Mouse (Mus musculus): ENCODE results near the gene Pcnx3.
"Not testable (repeated sequence)": the region's sequence is repeated elsewhere in the genome, so short reads cannot be mapped to it uniquely, and the experiment has no call there.

The Pcnx3 gene

GRCm38 (mm10) chr19:5713255-5713654 is 24.5 kb upstream of the Pcnx3 start:
- DNase-seq (ENCODE audit: low read depth, low spot score), result no peak

- no peak for DNase-seq (ENCODE audit: low read depth, low spot score)
Observed at GRCm38 (mm10) chr19:5711907-5712460, 23.3 kb upstream of the Pcnx3 start.

GRCm38 (mm10) chr19:5711218-5711617 is 22.5 kb upstream of the Pcnx3 start:
- peak; percentile 65 for DNase-seq (ENCODE audit: low read depth, low spot score)

- no peak for DNase-seq (ENCODE audit: low read depth, low spot score)
Observed at GRCm38 (mm10) chr19:5710581-5710980, 21.9 kb upstream of the Pcnx3 start.

GRCm38 (mm10) chr19:5710068-5710467 is 21.4 kb upstream of the Pcnx3 start:
- no peak for DNase-seq (ENCODE audit: low read depth, low spot score)

- peak; percentile 86 for DNase-seq (ENCODE audit: low read depth, low spot score)
Observed at GRCm38 (mm10) chr19:5704801-5705571, 16.3 kb upstream of the Pcnx3 start.

GRCm38 (mm10) chr19:5704163-5704800 is 15.6 kb upstream of the Pcnx3 start, which contains the start of gene Kcnk7:
TSS of gene Kcnk7 (plus strand) at chr19:5704367.
- peak; percentile 90 for DNase-seq (ENCODE audit: low read depth, low spot score)

- DNase-seq (ENCODE audit: low read depth, low spot score), result no peak
Observed at GRCm38 (mm10) chr19:5695849-5696462, 7.2 kb upstream of the Pcnx3 start.

GRCm38 (mm10) chr19:5693801-5694200 is 5.1 kb upstream of the Pcnx3 start:
- no peak for DNase-seq (ENCODE audit: low read depth, low spot score)

GRCm38 (mm10) chr19:5692913-5693396 is 4.2 kb upstream of the Pcnx3 start:
- DNase-seq (ENCODE audit: low read depth, low spot score), result no peak

GRCm38 (mm10) chr19:5692086-5692912 is 3.6 kb upstream of the Pcnx3 start:
- no peak for DNase-seq (ENCODE audit: low read depth, low spot score)

- DNase-seq (ENCODE audit: low read depth, low spot score), result no peak
Observed at GRCm38 (mm10) chr19:5691601-5692000, 2.9 kb upstream of the Pcnx3 start.

- no peak for DNase-seq (ENCODE audit: low read depth, low spot score)
Observed at GRCm38 (mm10) chr19:5690343-5690735, 1.6 kb upstream of the Pcnx3 start.

- DNase-seq (ENCODE audit: low read depth, low spot score), result peak; percentile 97
Observed at GRCm38 (mm10) chr19:5689565-5690342, 1.0 kb upstream of the Pcnx3 start.

GRCm38 (mm10) chr19:5689088-5689428 is 350 bp upstream of the Pcnx3 start:
- no peak for DNase-seq (ENCODE audit: low read depth, low spot score)

- DNase-seq (ENCODE audit: low read depth, low spot score), result no peak
Observed at GRCm38 (mm10) chr19:5687738-5688137, 970 bp downstream of the Pcnx3 start.

- DNase-seq (ENCODE audit: low read depth, low spot score), result not testable (repeated sequence)
Observed at GRCm38 (mm10) chr19:5686954-5687353, 1.8 kb downstream of the Pcnx3 start.

- DNase-seq (ENCODE audit: low read depth, low spot score), result no peak
Observed at GRCm38 (mm10) chr19:5686437-5686836, 2.3 kb downstream of the Pcnx3 start.

- no peak for DNase-seq (ENCODE audit: low read depth, low spot score)
Observed at GRCm38 (mm10) chr19:5685861-5686260, 2.8 kb downstream of the Pcnx3 start.

GRCm38 (mm10) chr19:5685431-5685830 is 3.3 kb downstream of the Pcnx3 start:
- DNase-seq (ENCODE audit: low read depth, low spot score), result no peak

GRCm38 (mm10) chr19:5684985-5685384 is 3.7 kb downstream of the Pcnx3 start:
- DNase-seq (ENCODE audit: low read depth, low spot score), result no peak

Data from CD4-positive helper T cell, adult 2 months (primary cell).